Mouse (Mus musculus): Measurements from ENCODE around the gene Dchs2. TPM values are rescaled to one million over a fixed set of nuclear protein-coding genes. Genes with fewer than 3 reads are reported as not detected.

Gene Dchs2
- 0.01 and 0.02 TPM in 2 replicates for polyA plus RNA-seq (2016; fragmentation: Nextera tagmentation; extraction: Ambion mirVana)

GRCm38 (mm10) chr3:83127726-83128448 is at the start of gene Dchs2:
Gene Dchs2 (plus strand): TSS chr3:83127948.
- Histone ChIP-seq H3K9ac (no peak within 1 kb of the TSS), H3K4me1 (no peaks in the 10 kb centered on the region), H3K4me3 (peak within 1 kb of the TSS; percentile 43), H3K36me3 (no peaks in the 10 kb centered on the region), H3K4me2 (peak within 1 kb of the TSS; percentile 67), H3K9me3 (replicated peaks) (no peaks in the 10 kb centered on the region), H3K27me3 (replicated peaks) (peaks cover 71% of the 10 kb centered on the region), H3K27ac (no peak within 1 kb of the TSS)
- no peak for ATAC-seq
- 3% methylated on average over 55 of the region's 55 CpGs for WGBS (ENCODE audit: insufficient replicate concordance)

DNA sequence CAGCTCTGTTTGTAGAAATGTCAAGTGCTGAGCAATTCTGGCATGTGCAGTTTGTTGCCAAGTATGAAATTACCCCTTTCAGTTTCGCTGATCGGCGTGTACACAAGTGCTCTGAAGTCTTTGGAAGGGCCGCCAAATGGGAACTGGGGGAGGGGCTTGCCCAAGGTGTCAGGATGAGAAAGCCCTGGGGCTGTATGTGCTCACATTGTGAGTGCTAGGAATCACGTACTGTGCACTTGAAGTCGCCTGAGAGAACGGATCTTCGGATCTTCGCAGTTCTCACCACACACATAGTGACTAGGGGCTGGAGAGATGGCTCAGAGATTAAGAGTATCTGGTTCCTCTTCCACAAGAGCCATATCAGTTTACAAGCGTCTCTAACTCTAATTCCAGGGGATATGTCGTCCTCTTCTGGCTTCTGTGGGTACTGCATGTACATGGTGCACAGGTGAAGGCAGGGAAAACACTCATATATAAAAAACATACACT is 47.1 kb upstream of the Dchs2 start:
- Histone ChIP-seq H3K4me2 (peak overlapping the region; percentile 62), H3K9me3 (replicated peaks) (no peaks in the 10 kb centered on the region), H3K4me3 (peak overlapping the region; percentile 30), H3K9ac (no peak overlapping the region), H3K27me3 (replicated peaks) (no peaks in the 10 kb centered on the region), H3K27ac (no peak overlapping the region), H3K4me1 (0 out of 2 replicates have a peak, but pooled peaks cover 3% of the 10 kb centered on the region), H3K36me3 (no peaks in the 10 kb centered on the region)
- 7% methylated on average over 11 of the region's 11 CpGs for WGBS (ENCODE audit: insufficient replicate concordance)
- ATAC-seq: peak; percentile 51; the same call in 1 of the 2 replicates

- no peaks in the 10 kb centered on the region for H3K4me1 ChIP-seq
- no peaks in the 10 kb centered on the region for H3K27me3 ChIP-seq (replicated peaks)
- no peak overlapping the region for H3K4me3 ChIP-seq
- no peak overlapping the region for H3K4me2 ChIP-seq
- no peaks in the 10 kb centered on the region for H3K36me3 ChIP-seq
- H3K9ac ChIP-seq: no peak overlapping the region
- no peaks in the 10 kb centered on the region for H3K9me3 ChIP-seq (replicated peaks)
- 60% methylated on average over 6 of the region's 6 CpGs for whole genome bisulfite sequencing (ENCODE audit: insufficient replicate concordance)
- ATAC-seq: no peak
- no peak overlapping the region for H3K27ac ChIP-seq
Observed at GRCm38 (mm10) chr3:83097586-83097985, 30.2 kb upstream of the Dchs2 start.

GRCm38 (mm10) chr3:83098546-83099034 is 29.2 kb upstream of the Dchs2 start:
- Histone ChIP-seq H3K9me3 (replicated peaks) (no peaks in the 10 kb centered on the region), H3K4me3 (no peak overlapping the region), H3K36me3 (no peaks in the 10 kb centered on the region), H3K27ac (no peak overlapping the region), H3K4me1 (no peaks in the 10 kb centered on the region), H3K4me2 (peak overlapping the region; percentile 22), H3K27me3 (replicated peaks) (no peaks in the 10 kb centered on the region), H3K9ac (no peak overlapping the region)
- WGBS (ENCODE audit: insufficient replicate concordance): 29% methylated on average over 14 of the region's 14 CpGs
- no peak for ATAC-seq

DNA sequence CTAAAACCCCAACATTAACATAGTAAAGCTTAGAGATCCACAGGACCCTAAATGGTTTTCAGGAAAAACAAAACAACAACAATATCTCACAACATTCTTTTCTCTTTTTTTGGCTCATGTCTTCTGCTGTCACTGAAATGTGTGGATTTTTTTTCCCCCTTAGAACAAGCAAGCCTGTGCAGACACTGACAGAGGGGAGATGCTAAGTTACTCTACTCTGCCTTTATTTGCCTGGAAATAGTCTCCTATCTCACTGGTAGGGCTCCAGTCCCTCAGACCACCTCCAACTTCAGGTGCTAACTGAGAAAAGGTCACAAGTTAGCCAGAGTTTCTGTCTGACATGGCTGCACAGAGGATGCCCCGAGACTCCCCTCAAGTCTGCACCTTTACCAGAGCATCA is 28.6 kb upstream of the Dchs2 start:
- H3K4me1 ChIP-seq: no peaks in the 10 kb centered on the region
- no peaks in the 10 kb centered on the region for H3K9me3 ChIP-seq (replicated peaks)
- H3K9ac ChIP-seq: no peak overlapping the region
- H3K27ac ChIP-seq: no peak overlapping the region
- no peak for ATAC-seq
- no peaks in the 10 kb centered on the region for H3K36me3 ChIP-seq
- no peak overlapping the region for H3K4me3 ChIP-seq
- 77% methylated on average over 1 of the region's 1 CpGs for WGBS (ENCODE audit: insufficient replicate concordance)
- no peaks in the 10 kb centered on the region for H3K27me3 ChIP-seq (replicated peaks)
- H3K4me2 ChIP-seq: no peak overlapping the region

- ATAC-seq: no peak
- H3K27me3 ChIP-seq (replicated peaks): no peaks in the 10 kb centered on the region
- H3K27ac ChIP-seq: no peak overlapping the region
- 67% methylated on average over 6 of the region's 6 CpGs for WGBS (ENCODE audit: insufficient replicate concordance)
- no peaks in the 10 kb centered on the region for H3K9me3 ChIP-seq (replicated peaks)
- no peak overlapping the region for H3K4me3 ChIP-seq
- no peak overlapping the region for H3K9ac ChIP-seq
- H3K4me2 ChIP-seq: no peak overlapping the region
- no peaks in the 10 kb centered on the region for H3K36me3 ChIP-seq
- H3K4me1 ChIP-seq: no peaks in the 10 kb centered on the region
Observed at GRCm38 (mm10) chr3:83099651-83100050, 28.1 kb upstream of the Dchs2 start.

DNA sequence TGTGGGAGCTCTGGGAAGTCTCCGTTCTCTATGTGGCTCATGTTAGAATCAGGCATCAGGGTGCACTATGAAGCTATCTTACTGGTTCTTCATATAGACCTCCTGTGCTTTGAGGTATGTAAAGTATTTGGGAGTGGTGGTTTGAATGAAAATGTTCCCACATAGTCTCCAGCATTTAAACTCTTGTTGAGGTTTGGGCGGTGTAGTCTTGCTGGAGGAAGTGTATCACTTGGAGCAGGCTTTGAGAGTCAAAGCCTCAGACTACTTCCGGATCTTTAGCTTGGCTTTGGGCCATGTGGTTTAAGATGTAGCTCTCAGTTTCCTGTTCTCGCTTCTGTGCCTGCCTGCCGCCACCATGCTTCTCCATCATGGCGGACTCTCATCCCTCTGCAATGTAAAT is 25.5 kb upstream of the Dchs2 start:
- no peaks in the 10 kb centered on the region for H3K27me3 ChIP-seq (replicated peaks)
- ATAC-seq: no peak
- H3K4me3 ChIP-seq: no peak overlapping the region
- H3K4me2 ChIP-seq: no peak overlapping the region
- 0 out of 2 replicates have a peak, but pooled peaks cover 6% of the 10 kb centered on the region for H3K9me3 ChIP-seq (replicated peaks)
- H3K27ac ChIP-seq: no peak overlapping the region
- H3K36me3 ChIP-seq: no peaks in the 10 kb centered on the region
- no peaks in the 10 kb centered on the region for H3K4me1 ChIP-seq
- WGBS (ENCODE audit: insufficient replicate concordance): 78% methylated on average over 6 of the region's 6 CpGs
- H3K9ac ChIP-seq: no peak overlapping the region

GRCm38 (mm10) chr3:83110163-83110562 is 17.6 kb upstream of the Dchs2 start:
- Histone ChIP-seq H3K36me3 (no peaks in the 10 kb centered on the region), H3K9ac (no peak overlapping the region), H3K4me3 (no peak overlapping the region), H3K4me1 (no peaks in the 10 kb centered on the region), H3K9me3 (replicated peaks) (0 out of 2 replicates have a peak, but pooled peaks cover 1% of the 10 kb centered on the region), H3K27ac (no peak overlapping the region), H3K27me3 (replicated peaks) (no peaks in the 10 kb centered on the region; the same call in 1 of the 2 replicates), H3K4me2 (no peak overlapping the region)
- no peak for ATAC-seq
- 29% methylated on average over 4 of the region's 4 CpGs for WGBS (ENCODE audit: insufficient replicate concordance)

GRCm38 (mm10) chr3:83111485-83112261 is 16.1 kb upstream of the Dchs2 start:
- 60% methylated on average over 7 of the region's 7 CpGs for WGBS (ENCODE audit: insufficient replicate concordance)
- ATAC-seq: no peak
- no peaks in the 10 kb centered on the region for H3K36me3 ChIP-seq
- no peak overlapping the region for H3K27ac ChIP-seq
- no peaks in the 10 kb centered on the region for H3K4me1 ChIP-seq
- no peak overlapping the region for H3K4me2 ChIP-seq
- no peak overlapping the region for H3K9ac ChIP-seq
- no peaks in the 10 kb centered on the region; the same call in 1 of the 2 replicates for H3K27me3 ChIP-seq (replicated peaks)
- H3K9me3 ChIP-seq (replicated peaks): no peaks in the 10 kb centered on the region
- H3K4me3 ChIP-seq: no peak overlapping the region

DNA sequence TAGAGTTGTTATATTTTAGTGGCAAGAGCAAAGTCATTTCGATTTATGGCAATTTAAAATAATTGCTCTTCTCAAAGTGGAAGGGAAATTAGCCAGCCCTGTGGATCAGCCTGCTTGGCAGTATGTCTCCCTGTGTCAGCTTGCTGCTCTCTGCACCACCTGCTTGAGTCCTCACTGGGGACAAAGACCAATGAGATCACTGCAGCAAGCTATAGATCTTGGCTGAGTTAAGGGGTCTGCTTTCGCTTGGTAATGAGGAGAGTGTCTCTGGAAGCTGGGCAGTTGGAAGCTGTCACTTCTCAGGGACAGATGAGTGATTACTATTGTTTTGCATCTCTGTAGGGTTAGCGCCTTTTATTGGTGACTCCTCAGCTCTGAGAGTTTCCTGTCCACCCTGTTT is 14.9 kb upstream of the Dchs2 start:
- H3K4me2 ChIP-seq: no peak overlapping the region
- WGBS (ENCODE audit: insufficient replicate concordance): 33% methylated on average over 3 of the region's 3 CpGs
- no peaks in the 10 kb centered on the region; the same call in 1 of the 2 replicates for H3K27me3 ChIP-seq (replicated peaks)
- H3K36me3 ChIP-seq: no peaks in the 10 kb centered on the region
- H3K27ac ChIP-seq: no peak overlapping the region
- no peaks in the 10 kb centered on the region for H3K4me1 ChIP-seq
- H3K9me3 ChIP-seq (replicated peaks): no peaks in the 10 kb centered on the region
- no peak overlapping the region for H3K4me3 ChIP-seq
- ATAC-seq: no peak
- H3K9ac ChIP-seq: no peak overlapping the region

DNA sequence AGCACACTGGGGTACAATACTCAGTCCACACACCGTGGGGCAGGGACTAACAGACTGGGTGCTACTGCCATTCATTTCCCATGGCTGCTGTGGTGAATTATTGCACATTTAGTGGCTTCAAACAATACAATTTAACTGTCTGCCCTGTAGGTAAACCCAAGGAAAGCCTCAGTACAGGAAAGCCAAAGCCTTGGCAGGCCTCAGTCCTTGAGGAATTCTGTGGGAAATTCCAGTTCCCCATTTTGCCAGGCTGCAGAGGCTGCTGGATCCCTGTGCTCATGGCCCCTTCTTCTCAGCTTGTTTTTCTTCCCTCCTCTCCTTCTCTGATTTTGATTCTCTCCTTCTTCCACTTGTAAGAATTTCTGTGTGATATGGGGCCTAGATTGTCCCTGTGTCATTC is 12.8 kb upstream of the Dchs2 start:
- no peaks in the 10 kb centered on the region for H3K4me1 ChIP-seq
- no peaks in the 10 kb centered on the region for H3K9me3 ChIP-seq (replicated peaks)
- no peak overlapping the region for H3K9ac ChIP-seq
- no peak overlapping the region for H3K4me3 ChIP-seq
- H3K36me3 ChIP-seq: no peaks in the 10 kb centered on the region
- H3K27me3 ChIP-seq (replicated peaks): no peaks in the 10 kb centered on the region; the same call in 1 of the 2 replicates
- no peak overlapping the region for H3K27ac ChIP-seq
- WGBS (ENCODE audit: insufficient replicate concordance): 38% methylated on average over 1 of the region's 1 CpGs
- no peak for ATAC-seq
- no peak overlapping the region for H3K4me2 ChIP-seq

GRCm38 (mm10) chr3:83117592-83117991 is 10.2 kb upstream of the Dchs2 start:
- 65% methylated on average over 10 of the region's 10 CpGs for WGBS (ENCODE audit: insufficient replicate concordance)
- Histone ChIP-seq H3K27ac (no peak overlapping the region), H3K9ac (no peak overlapping the region), H3K4me2 (no peak overlapping the region), H3K4me3 (no peak overlapping the region), H3K27me3 (replicated peaks) (no peaks in the 10 kb centered on the region), H3K4me1 (no peaks in the 10 kb centered on the region), H3K36me3 (no peaks in the 10 kb centered on the region), H3K9me3 (replicated peaks) (no peaks in the 10 kb centered on the region)
- no peak for ATAC-seq
